Mouse (Mus musculus) right cerebral cortex, adult 2 months (tissue): ENCODE measurements around the gene Tyw1.
"Not testable (repeated sequence)": the region's sequence is repeated elsewhere in the genome, so short reads cannot be mapped to it uniquely, and the experiment has no call there.

Experiments used
- DNase-seq, 2 experiments: peaks; one replicate each; pipeline ENCODE4 v3.0.0; 2021 to 2022; ENCODE audit warnings: low spot score in 2 of 2

Gene Tyw1

DNA sequence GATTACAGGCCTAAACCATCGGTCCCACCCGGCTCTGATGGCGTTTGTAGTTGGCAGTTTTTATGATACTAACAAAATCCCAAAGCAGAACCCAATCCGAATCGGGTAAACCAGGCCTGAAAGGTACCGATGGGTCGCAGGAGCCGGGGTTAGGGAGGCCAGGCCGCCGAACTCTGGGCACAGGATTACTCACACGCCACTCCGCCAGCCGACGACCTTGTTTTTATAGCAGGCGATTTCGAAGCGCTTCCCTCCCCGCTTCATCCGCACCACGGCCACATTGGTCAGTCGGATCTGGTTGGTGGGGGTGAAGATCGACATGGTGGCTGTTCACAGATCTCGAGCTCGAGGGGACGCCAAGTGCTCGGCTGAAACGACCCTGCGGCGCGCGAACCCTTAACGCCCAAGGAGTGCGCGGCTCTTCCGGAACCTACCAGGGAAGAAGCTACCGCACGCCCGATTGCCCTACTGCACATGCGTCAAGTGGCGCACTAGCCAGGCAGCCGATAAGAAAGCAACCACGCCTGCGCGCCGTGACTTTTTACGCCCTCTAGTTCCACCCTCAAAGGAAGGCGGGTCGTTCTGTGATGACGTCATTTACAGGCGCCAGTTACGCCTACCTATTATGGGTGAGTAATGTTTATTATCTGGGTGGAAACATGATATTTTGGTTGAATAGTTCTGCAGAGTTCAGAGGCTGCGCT lies at the start of gene Tyw1, which contains the start of gene Sbds:
Gene Tyw1, plus strand, starts transcription at position 603 of the 704 bp plus-strand sequence.
Gene Sbds, minus strand, starts transcription at position 514 of the 704 bp plus-strand sequence.
- peak; percentile 98 to 99 for DNase-seq

- DNase-seq: no peak
These were observed 48.1 kb upstream of the Tyw1 start for GRCm38 (mm10) chr5:130207299-130207698.

DNA sequence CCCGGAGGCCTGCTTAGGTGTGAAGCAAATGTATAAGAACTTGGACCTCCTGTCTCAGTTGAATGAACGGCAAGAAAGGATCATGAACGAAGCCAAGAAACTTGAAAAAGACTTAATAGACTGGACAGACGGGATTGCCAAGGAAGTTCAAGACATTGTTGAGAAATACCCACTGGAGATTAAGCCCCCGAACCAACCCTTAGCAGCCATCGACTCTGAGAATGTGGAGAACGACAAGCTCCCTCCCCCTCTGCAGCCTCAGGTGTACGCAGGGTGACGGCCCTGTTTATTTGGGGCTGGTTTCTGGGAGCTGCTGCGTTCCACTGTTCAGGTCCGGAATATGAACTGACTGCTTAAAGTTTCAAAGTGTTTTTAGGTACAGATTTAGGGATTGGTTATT lies 42.5 kb upstream of the Tyw1 start:
- no peak for DNase-seq

GRCm38 (mm10) chr5:130216781-130217180 lies 38.6 kb upstream of the Tyw1 start, which contains the start of gene Tmem248:
Gene Tmem248 (plus strand): TSS chr5:130217081.
- no peak for DNase-seq

GRCm38 (mm10) chr5:130217406-130217805 lies 38.0 kb upstream of the Tyw1 start:
- no peak for DNase-seq

GRCm38 (mm10) chr5:130218336-130218735 lies 37.1 kb upstream of the Tyw1 start:
- DNase-seq: no peak

- no peak for DNase-seq
These were observed 34.1 kb upstream of the Tyw1 start for GRCm38 (mm10) chr5:130221316-130221715.

DNA sequence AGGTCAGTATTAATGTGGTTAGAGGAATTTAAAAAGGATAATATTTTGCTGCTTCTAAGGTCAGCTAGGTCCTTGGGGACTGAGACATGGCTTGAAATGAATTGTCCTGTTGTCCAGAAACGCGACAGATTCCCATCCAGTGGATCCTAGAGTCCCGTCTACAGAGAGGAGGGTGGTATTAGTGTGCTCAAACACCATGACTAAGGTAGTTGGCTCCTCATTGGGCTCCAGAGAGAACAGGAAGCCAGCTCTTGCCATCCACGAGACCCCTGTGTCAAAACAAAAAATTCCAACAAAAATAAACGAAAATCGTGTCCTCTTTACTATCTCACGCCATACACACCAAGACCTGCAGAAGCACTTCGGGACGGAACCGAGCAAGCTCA lies 33.7 kb upstream of the Tyw1 start:
- no peak for DNase-seq

GRCm38 (mm10) chr5:130222146-130223004 lies 33.0 kb upstream of the Tyw1 start:
- DNase-seq: peak; percentile 93 to 95

DNA sequence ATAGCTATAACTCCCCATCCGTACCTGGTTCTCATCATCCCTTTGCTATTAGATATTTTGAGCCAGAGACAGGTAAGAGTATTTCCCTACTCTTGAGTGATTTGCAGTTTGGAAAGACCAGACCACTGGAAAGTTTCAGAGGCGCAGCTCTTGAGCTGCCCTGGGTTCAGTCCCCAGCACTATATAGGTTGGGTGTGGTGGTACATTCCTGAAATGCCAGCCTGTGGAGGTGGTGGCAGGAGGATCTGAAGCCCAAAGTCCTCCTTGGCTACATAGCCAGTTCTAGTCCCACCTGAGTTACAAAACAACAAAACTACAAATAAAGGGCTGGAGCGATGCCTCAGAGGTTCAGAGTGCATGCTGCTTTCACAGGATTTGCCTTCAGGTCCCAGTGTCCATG lies 28.6 kb upstream of the Tyw1 start:
- no peak for DNase-seq

GRCm38 (mm10) chr5:130228120-130228519 lies 27.3 kb upstream of the Tyw1 start:
- DNase-seq: no peak

DNA sequence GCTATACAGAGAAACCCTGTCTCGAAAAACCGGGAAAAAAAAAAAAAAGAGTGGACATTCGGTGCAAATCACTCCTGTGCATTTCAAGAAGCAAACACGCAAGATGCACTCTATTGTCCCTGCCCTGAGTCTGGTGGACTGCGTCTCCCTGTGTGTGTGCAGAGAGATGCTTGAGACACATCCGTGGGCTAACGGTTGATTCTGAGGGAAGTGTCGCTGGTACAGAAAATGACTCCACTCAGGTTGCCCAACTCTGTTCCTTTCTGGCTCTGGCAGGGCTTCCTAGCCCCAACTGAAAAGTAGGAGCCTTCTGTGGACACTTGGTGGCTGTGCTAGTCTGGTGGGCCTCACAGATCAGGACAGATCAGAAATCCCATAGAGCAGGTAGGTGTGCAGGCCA lies 19.1 kb upstream of the Tyw1 start:
- no peak for DNase-seq

DNA sequence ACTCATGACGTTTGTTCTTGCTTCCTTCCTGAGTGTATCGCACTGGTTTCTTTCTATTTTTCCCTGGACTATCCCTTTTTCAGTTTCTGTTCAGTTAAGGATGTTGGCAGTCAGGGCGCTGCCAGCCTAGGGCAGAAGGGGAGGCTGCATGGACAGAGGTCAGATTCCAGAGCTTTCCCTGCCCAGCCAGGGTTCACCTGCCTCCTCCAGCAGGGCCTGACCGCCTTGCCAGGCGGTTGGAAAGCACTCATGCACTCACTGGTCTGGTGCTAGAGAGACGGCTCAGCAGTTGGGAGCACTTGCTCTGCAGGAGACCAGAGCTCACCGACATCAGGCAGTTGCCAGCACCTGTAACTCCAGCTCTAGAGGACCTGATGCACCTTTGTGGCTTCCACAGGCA lies 16.2 kb upstream of the Tyw1 start:
- no peak for DNase-seq

GRCm38 (mm10) chr5:130239856-130240255 lies 15.6 kb upstream of the Tyw1 start:
- no peak for DNase-seq

DNA sequence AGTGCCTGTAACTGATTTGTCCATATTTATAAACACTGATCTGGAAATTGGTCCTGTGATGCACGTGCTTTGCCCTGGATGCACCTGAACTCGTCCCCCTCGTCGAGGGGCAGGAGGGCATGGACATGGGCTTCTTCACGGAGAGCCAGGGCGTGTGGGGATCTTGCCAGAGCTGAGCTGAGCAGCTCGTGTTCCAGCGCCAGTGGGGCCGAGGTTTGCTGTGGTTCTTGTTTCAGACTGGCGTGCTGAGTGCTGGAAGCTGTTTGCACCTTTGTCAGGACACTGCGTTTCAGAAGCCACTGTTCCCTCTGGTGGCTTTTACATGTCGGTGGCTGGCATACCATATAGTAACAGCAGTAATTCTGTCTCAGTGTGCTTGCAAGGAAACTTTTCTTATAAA lies 14.0 kb upstream of the Tyw1 start:
- DNase-seq: no peak

DNA sequence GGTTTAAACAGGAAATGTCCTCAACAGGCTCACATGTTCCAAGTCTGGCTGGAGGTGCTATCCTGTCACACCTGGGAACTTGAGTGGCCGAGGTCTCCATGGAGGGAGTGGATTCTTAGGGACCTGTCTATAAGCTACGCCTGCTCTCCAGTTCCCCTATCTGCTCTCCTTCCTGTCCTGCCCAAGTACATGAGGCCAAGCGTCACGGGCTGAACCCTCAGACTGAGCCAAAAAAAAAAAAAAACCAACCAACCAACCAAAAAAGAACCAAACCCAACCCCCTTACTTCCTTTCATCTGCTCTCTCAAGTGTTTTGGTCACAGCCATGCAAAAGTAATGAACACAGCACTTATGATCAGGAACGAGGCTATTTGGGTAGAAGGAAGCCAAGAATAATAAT lies 7.6 kb upstream of the Tyw1 start:
- no peak for DNase-seq

GRCm38 (mm10) chr5:130254164-130255016 lies 1.0 kb upstream of the Tyw1 start:
- DNase-seq: peak in 1 of 2 experiments; percentile 43

DNA sequence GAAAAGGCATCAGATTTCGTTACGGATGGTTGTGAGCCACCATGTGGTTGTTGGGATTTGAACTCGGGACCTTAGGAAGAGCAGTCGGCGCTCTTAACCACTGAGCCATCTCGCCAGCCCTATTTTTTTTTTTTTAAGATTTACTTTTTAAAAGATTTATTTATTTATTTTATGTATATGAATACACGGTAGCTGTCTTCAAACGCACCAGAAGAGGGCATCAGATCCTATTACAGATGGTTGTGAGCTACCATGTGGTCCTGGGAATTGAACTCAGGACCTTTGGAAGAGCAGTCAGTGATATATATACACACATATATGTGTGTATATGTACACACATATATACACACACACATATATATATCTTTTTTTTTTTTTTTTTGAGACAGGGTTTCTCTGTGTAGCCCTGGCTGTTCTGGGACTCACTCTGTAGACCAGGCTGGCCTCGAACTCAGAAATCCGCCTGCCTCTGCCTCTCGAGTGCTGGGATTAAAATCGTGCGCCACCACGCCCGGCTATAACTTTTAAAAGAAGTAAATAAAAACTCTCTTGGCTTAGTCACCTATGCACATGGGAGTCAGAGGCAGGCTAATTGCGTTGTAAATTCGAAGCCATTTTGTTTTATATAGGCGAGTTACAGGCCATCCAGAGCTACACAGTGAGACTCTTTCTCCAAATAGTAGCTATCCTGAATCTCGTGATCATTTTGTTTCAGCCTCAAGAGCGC lies 543 bp downstream of the Tyw1 start:
- DNase-seq: not testable (repeated sequence)

DNA sequence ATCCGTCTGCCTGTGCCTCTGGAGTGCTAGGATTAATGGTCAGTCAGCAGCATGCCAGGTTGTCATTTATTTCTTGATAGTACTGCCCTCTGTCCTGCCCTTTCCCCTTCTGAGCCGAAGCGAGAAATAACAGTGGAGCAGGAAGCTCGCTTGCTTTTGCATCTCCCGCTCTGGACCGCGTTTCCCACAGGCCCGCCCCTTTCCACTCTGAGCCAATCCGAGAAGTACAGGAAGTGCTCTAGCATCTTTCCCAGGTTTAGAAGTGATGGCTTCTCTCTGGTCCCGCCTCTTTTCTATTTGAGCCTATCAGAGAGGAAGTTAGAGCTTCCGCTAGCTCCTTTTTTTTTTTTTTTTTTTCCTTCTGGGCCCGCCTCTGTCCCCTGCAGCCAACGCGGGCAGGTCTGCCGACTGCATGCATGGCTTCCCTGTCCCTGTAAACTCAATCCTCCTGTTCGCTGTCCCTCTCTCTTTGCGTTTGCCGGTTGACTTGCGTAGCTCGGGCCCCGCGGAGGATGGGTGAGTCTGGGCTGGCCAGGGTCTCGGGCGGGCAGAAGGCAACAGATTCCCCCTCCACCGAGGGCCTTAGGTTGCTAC lies 1.4 kb downstream of the Tyw1 start:
- DNase-seq: peak; percentile 94

DNA sequence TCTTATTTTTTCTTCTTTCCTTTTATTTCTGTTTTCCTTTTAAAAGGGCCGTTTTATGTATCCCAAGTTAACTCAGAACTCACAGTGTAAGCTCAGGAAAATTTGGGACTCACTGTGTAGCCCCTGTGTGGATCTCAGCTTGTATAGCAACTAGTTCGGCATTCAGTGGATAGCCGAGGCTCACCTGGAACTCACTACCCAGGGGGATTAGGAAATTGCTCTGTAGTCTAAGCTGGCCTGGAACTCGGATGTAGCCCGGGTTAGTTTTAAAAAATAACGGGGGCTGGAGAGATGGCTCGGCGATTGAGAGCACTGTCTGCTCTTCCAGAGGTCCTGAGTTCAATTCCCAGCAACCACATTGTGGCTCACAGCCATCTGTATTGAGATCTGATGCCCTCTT lies 1.9 kb downstream of the Tyw1 start:
- DNase-seq: no peak

DNA sequence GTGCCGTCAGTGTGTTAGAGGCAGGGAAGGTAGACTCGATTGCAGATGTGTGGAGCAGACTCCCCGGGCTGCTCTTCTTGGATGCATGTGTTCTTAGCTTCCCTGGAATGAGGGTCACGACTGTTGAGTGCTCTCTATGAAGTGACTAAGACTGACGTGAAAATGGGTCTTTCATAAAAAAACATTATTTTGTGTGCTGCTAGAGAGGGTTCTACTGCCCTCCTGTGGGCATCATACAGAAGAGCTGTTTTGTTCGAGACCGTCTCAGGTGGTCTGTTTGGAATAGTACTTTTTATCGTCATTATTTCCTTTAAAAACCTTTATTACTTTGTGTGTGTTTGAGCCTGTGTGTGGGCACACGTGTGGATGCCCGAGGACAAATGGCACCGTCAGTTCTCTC lies 8.0 kb downstream of the Tyw1 start:
- DNase-seq: no peak
